Mouse (Mus musculus): Measurements from ENCODE around the gene Nacc1.

DNA sequence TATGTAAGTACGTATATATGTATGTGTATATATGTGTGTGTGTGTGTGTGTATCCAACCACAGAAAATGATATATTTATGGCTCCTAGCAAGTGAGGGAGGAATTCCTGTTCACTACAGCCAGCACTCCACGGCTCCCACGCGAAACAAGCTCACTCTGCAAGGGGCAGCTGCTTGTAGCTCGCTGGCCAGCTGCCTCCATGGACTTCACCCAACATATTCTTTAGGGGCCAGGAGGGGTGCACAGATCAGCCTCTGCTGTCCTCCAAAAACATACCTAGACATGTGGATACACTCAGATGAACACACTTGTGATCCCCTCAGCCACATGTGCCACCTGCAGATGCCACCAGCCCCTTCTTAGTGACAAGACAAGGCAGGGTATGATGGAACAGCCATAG, 44.9 kb upstream of the Nacc1 start:
- TF ChIP-seq POLR2A (IDR thresholded peaks at IDR 0.05; ENCODE audit: extremely low read depth, insufficient read depth, low read length) (no peak), CTCF (IDR thresholded peaks at IDR 0.05; ENCODE audit: extremely low read depth, insufficient read depth, low read length) (no peak)

Data from cortical plate, adult 2 months (tissue).